Mouse (Mus musculus): Measurements from ENCODE around the gene Arhgdia. TPM values are rescaled to one million over a fixed set of nuclear protein-coding genes. Genes with fewer than 3 reads are reported as not detected.

Gene Arhgdia
- polyA plus RNA-seq, 1 experiment from 2014 or later, result 555 TPM

DNA sequence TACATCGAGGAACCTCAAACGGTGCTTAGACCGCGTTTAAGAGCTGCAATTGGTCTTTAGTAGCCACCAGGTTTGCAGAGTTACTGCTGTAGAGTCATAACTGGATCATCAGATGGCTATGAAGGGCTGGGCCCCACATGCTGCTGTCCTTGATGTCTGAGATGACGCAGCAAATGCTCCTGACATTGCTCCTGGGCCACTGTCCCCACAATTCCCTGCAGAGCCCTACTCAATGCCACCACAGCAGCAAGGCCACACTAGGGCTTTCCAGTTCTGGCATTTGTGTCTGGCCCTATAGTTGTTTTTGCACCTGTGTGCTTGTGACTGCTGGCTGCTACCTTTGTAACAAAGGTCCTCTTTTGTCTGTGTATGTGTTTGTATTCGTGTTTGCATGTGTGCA is 41.4 kb upstream of the Arhgdia start:
- 88% methylated on average over 6 of the region's 6 CpGs for WGBS

DNA sequence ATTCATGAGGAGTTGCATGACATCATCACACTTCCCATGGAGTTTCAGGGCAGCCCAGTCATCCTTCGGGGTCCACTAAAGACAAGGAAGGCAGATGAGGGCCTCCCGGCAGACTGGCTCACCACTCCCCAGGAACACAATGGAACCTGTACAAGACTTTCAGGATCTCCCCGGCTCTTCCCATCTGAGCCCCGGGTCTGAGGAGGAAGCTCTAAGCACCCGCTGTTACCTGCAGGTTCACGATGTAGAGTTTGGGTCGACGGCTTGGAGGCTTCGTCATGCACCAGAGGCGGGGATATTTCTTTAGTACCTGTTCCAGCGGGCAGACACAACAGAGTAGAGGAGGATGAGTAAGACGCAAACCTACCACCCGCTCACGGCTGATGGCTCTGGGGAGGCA is 38.8 kb upstream of the Arhgdia start:
- Histone ChIP-seq H3K4me3 (no peak overlapping the region), H3K4me1 (peaks cover 28% of the 10 kb centered on the region), H3K27me3 (no peaks in the 10 kb centered on the region), H3K27ac (no peak overlapping the region), H3K9me3 (no peaks in the 10 kb centered on the region), H3K9ac (no peak overlapping the region), H3K4me2 (replicated peaks) (no peak overlapping the region), H3K36me3 (peaks cover 56% of the 10 kb centered on the region)
- 94% methylated on average over 14 of the region's 14 CpGs for WGBS
- ATAC-seq (ENCODE audit: low FRiP score, low read depth), result no peak

More for the DNA sequence above, 41.4 kb upstream of the Arhgdia start:
- no peak for ATAC-seq (ENCODE audit: low FRiP score, low read depth)
- Histone ChIP-seq H3K27me3 (no peaks in the 10 kb centered on the region), H3K4me3 (peak overlapping the region; percentile 3; the same call in 1 of the 2 replicates), H3K4me1 (peaks cover 20% of the 10 kb centered on the region), H3K9ac (no peak overlapping the region), H3K9me3 (no peaks in the 10 kb centered on the region), H3K4me2 (replicated peaks) (no peak overlapping the region), H3K27ac (no peak overlapping the region), H3K36me3 (peaks cover 62% of the 10 kb centered on the region)

- Histone ChIP-seq H3K4me3 (peak overlapping the region; percentile 82; the same call in 1 of the 2 replicates), H3K27ac (no peak overlapping the region), H3K4me2 (replicated peaks) (no peak overlapping the region), H3K9ac (no peak overlapping the region), H3K9me3 (no peaks in the 10 kb centered on the region), H3K27me3 (no peaks in the 10 kb centered on the region), H3K4me1 (peaks cover 21% of the 10 kb centered on the region), H3K36me3 (peaks cover 65% of the 10 kb centered on the region)
- WGBS, result 95% methylated on average over 25 of the region's 25 CpGs
- no peak for ATAC-seq (ENCODE audit: low FRiP score, low read depth)
Observed at GRCm38 (mm10) chr11:120618619-120619535, 37.5 kb upstream of the Arhgdia start.

DNA sequence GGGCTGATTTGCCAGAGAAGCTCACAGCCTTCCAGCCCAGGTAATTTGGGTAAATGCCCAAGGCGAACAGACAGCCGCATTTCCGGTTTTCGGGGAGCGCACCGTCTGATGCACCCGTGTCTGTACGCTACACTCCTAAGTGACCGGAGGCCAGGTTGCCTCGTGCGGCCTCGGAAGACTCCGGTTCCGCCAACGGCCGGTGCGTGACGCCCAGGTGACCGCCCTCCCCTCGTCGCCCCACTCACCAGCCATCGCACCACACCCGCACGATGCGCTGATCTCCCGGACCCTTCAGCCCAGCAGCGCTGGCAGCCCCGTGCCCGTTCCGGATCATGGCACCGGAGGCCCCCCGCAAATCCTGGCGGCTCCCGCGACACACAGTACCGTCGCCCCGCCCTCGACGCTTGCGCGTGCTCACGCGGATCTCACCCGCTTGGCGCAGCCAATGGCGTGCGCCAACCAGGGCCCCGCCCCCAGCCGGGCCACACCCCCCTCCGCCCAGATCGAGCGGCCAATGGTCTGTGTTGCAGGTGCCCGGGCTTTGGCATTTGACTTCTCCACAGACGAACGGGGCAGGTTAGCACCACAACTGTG is 36.2 kb upstream of the Arhgdia start, which contains the start of gene Pcyt2:
Gene Pcyt2 (minus strand): TSS at position 418 of the 594 bp plus-strand sequence.
- ATAC-seq (ENCODE audit: low FRiP score, low read depth), result peak; percentile 92
- Histone ChIP-seq H3K4me1 (peaks cover 18% of the 10 kb centered on the region), H3K4me2 (replicated peaks) (peak within 1 kb of the TSS; percentile 91), H3K9me3 (no peaks in the 10 kb centered on the region), H3K36me3 (peaks cover 73% of the 10 kb centered on the region), H3K4me3 (peak within 1 kb of the TSS; percentile 82), H3K9ac (peak within 1 kb of the TSS; percentile 84), H3K27me3 (no peaks in the 10 kb centered on the region), H3K27ac (peak within 1 kb of the TSS; percentile 33; the same call in 1 of the 2 replicates)
- WGBS, result 0% methylated on average over 56 of the region's 56 CpGs

GRCm38 (mm10) chr11:120616617-120617294 is 35.3 kb upstream of the Arhgdia start:
- Histone ChIP-seq H3K27me3 (no peaks in the 10 kb centered on the region), H3K9ac (peak overlapping the region; percentile 84), H3K9me3 (no peaks in the 10 kb centered on the region), H3K27ac (no peak overlapping the region), H3K4me2 (replicated peaks) (peak overlapping the region; percentile 91), H3K4me1 (peaks cover 18% of the 10 kb centered on the region), H3K4me3 (peak overlapping the region; percentile 82), H3K36me3 (peaks cover 73% of the 10 kb centered on the region)
- no peak for ATAC-seq (ENCODE audit: low FRiP score, low read depth)
- 52% methylated on average over 4 of the region's 4 CpGs for WGBS

DNA sequence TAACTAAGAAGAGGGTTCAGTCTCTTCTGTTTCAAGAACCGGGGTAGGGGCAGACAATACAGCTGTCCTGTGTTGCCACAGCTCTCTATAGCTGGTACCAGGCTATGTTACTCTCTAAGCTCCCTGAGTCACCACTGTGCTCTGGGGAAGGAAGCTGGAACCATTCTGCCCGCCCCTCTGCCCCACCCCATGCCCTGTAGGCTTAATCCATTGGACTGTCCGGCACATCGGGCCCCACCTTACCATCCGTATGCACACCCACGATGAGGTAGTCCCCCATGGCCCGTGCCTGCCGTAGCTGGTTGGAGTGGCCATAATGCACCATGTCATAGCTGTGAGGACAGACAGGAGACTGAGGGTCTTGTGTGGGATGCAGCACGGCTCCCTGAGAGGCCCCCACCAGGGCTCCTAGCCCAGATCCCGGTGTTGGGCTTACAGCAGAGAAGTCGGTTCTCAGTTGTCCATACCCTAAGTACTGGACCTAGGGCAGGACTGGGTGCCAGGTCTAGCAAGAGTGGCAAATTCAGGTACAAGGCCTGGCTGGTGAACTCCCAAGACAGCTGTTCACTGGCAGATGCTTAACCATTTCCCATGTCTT is 34.3 kb upstream of the Arhgdia start:
- peaks cover 18% of the 10 kb centered on the region for H3K4me1 ChIP-seq
- H3K4me3 ChIP-seq, result no peak overlapping the region
- 94% methylated on average over 11 of the region's 11 CpGs for WGBS
- ATAC-seq (ENCODE audit: low FRiP score, low read depth), result no peak
- H3K36me3 ChIP-seq, result peaks cover 74% of the 10 kb centered on the region
- H3K9ac ChIP-seq, result no peak overlapping the region
- H3K9me3 ChIP-seq, result no peaks in the 10 kb centered on the region
- H3K27ac ChIP-seq, result no peak overlapping the region
- H3K4me2 ChIP-seq (replicated peaks), result no peak overlapping the region
- no peaks in the 10 kb centered on the region for H3K27me3 ChIP-seq

- ATAC-seq (ENCODE audit: low FRiP score, low read depth), result no peak
- H3K4me3 ChIP-seq, result no peak overlapping the region
- no peaks in the 10 kb centered on the region for H3K9me3 ChIP-seq
- WGBS, result 94% methylated on average over 6 of the region's 6 CpGs
- no peak overlapping the region for H3K27ac ChIP-seq
- no peaks in the 10 kb centered on the region for H3K27me3 ChIP-seq
- no peak overlapping the region for H3K4me2 ChIP-seq (replicated peaks)
- H3K9ac ChIP-seq, result no peak overlapping the region
- H3K4me1 ChIP-seq, result peaks cover 18% of the 10 kb centered on the region
- peaks cover 74% of the 10 kb centered on the region for H3K36me3 ChIP-seq
Observed at GRCm38 (mm10) chr11:120615167-120615566, 33.7 kb upstream of the Arhgdia start.

- no peak overlapping the region for H3K4me2 ChIP-seq (replicated peaks)
- 77% methylated on average over 8 of the region's 8 CpGs for WGBS
- no peak overlapping the region for H3K9ac ChIP-seq
- H3K4me3 ChIP-seq, result no peak overlapping the region
- peaks cover 9% of the 10 kb centered on the region for H3K27me3 ChIP-seq
- H3K4me1 ChIP-seq, result peaks cover 23% of the 10 kb centered on the region
- ATAC-seq (ENCODE audit: low FRiP score, low read depth), result no peak
- no peak overlapping the region for H3K27ac ChIP-seq
- H3K36me3 ChIP-seq, result peaks cover 73% of the 10 kb centered on the region
- no peaks in the 10 kb centered on the region for H3K9me3 ChIP-seq
Observed at GRCm38 (mm10) chr11:120613976-120614375, 32.6 kb upstream of the Arhgdia start.

DNA sequence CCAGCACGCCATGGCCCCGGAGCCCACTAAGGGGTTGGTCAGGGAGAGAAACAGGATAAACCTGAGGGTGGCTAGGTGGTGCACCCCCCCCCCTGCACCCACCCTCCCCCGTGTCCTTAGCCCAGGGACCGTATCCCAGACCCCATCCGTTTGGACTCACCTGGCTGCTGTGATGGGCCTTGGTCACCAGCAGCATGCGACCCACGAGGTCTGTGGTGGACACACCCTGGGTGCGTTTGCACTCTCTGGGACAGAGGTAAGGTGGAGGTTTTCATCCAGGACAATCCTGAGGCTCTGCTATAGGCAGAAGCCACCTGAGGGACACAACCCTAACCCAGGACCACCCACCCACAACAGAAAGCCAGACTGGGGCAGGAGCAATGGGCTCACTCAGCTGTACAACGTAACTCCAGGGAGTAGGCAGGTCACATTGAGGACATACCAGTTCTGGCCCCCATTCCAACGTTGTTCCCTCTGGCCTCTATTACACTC is 32.1 kb upstream of the Arhgdia start:
- no peak for ATAC-seq (ENCODE audit: low FRiP score, low read depth)
- Histone ChIP-seq H3K9ac (no peak overlapping the region), H3K9me3 (no peaks in the 10 kb centered on the region), H3K4me2 (replicated peaks) (no peak overlapping the region), H3K27ac (no peak overlapping the region), H3K4me3 (no peak overlapping the region), H3K4me1 (peaks cover 27% of the 10 kb centered on the region), H3K36me3 (peaks cover 69% of the 10 kb centered on the region), H3K27me3 (peaks cover 14% of the 10 kb centered on the region)
- 90% methylated on average over 10 of the region's 10 CpGs for WGBS

DNA sequence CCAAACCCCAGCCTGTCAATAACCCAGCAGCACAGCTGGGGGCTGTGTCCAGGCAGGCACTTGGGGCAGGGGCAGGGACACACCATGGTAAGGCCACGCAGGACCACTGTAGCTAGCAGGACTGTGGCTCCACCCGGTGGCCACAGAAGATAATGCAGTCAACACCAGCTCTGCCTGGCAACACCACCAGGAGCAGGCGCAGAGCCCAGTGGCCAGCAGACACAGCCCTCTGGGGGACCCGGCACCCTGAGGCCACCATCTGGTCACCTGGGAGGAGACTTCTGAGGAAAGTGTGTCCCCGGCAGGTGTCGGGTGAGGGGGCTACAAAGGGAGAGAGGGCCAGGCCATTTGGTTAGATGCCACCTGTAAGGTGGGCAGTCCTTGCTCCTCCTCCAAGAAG is 31.3 kb upstream of the Arhgdia start:
- Histone ChIP-seq H3K9me3 (no peaks in the 10 kb centered on the region), H3K27me3 (peaks cover 18% of the 10 kb centered on the region), H3K4me2 (replicated peaks) (no peak overlapping the region), H3K9ac (no peak overlapping the region), H3K27ac (no peak overlapping the region), H3K4me1 (peaks cover 33% of the 10 kb centered on the region), H3K4me3 (no peak overlapping the region), H3K36me3 (peaks cover 63% of the 10 kb centered on the region)
- 37% methylated on average over 6 of the region's 6 CpGs for WGBS
- no peak for ATAC-seq (ENCODE audit: low FRiP score, low read depth)

DNA sequence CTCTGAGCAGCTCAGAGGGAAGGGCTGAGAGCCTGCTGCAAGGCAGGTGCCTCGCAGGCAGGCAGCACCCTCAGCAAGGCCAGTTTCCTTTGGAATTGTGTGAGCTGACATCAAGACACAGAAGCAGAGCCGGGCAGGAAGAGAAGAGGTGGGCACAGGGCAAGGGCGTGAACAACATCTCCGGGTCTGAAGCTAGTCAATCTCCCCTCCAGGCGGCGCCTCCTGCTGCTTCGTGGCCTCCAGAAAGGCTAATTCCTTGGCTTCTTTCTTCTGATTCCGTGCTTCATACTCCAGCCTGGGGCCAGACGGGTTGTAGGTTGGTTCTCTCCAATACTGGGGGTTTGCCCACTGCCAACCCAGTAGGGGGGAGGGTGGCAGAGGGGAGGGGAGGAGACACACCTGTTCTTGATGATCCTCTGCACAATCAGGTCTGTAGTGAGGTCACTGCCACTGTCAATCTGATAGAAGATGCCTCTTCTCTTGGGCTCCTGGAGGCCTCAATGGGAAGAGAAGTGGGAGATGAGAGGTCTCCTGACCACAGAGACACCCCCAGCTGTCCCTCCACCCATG is 29.1 kb upstream of the Arhgdia start:
- no peak for ATAC-seq (ENCODE audit: low FRiP score, low read depth)
- Histone ChIP-seq H3K9me3 (no peaks in the 10 kb centered on the region), H3K36me3 (peaks cover 75% of the 10 kb centered on the region), H3K9ac (no peak overlapping the region), H3K4me2 (replicated peaks) (no peak overlapping the region), H3K4me1 (peaks cover 20% of the 10 kb centered on the region), H3K27ac (no peak overlapping the region), H3K4me3 (no peak overlapping the region), H3K27me3 (peaks cover 25% of the 10 kb centered on the region)
- 86% methylated on average over 9 of the region's 9 CpGs for WGBS

All from limb, embryonic 13.5 days (tissue).